Mouse (Mus musculus) bone marrow, adult 2 months (tissue): ENCODE measurements around the gene Pdzd8. TPM values are rescaled to one million over a fixed set of nuclear protein-coding genes. Genes with fewer than 3 reads are reported as not detected.

Source experiments
- H3K27ac ChIP-seq: fragments of 200-500 bp; 2 replicates; pipeline ENCODE4 v1.5.1; 2012; ENCODE audit warnings: low read depth, mild to moderate bottlenecking, control low read depth, inconsistent platforms, low read length; ENCODE audit not compliant: control insufficient read depth, poor library complexity, insufficient read depth
- H3K4me1 ChIP-seq: fragments of 200-500 bp; 2 replicates; pipeline ENCODE4 v1.6.1; 2011; ENCODE audit warnings: low read length; ENCODE audit not compliant: control insufficient read depth, insufficient read depth
- H3K4me3 ChIP-seq: fragments of 200-500 bp; replicated peaks from 2 replicates; pipeline ENCODE3; 2011; ENCODE audit warnings: mild to moderate bottlenecking, low read depth, low read length, control low read depth; ENCODE audit not compliant: control insufficient read depth
- CTCF ChIP-seq: fragments of 200-500 bp; IDR thresholded peaks from 2 replicates; pipeline ENCODE4 v1.5.1; 2011; ENCODE audit warnings: low read length, control low read depth; ENCODE audit not compliant: control insufficient read depth, insufficient read depth
- POLR2A ChIP-seq: fragments of 200-500 bp; IDR thresholded peaks from 2 replicates; pipeline ENCODE4 v1.6.1; 2011; ENCODE audit warnings: low read depth, mild to moderate bottlenecking, control low read depth, low read length, borderline replicate concordance; ENCODE audit not compliant: control insufficient read depth
- WGBS: fragments of 180-500 bp; shearing (Covaris S2); methylation state at CpG from one replicate; pipeline ENCODE4 v1.1.7; 2018; 5-methylcytosine and 5-hydroxymethylcytosine counted together
- polyA plus RNA-seq: library from polyadenylated mRNA; stranded (reverse); fragments of >200 nt; gene quantifications from 2 replicates; pipeline ENCODE4 v1.2.4, GENCODE M21; 2011; ENCODE audit warnings: low replicate concordance; ENCODE audit not compliant: missing spikeins, insufficient read depth, insufficient read length

Gene Pdzd8
- polyA plus RNA-seq, 1 experiment = 13.6 TPM

GRCm38 (mm10) chr19:59336655-59337054 lies 8.9 kb downstream of the Pdzd8 start:
- no peak overlapping the region for H3K27ac ChIP-seq
- H3K4me3 ChIP-seq = no peak overlapping the region
- WGBS = 88% methylated on average over 1 of the region's 1 CpGs
- TF ChIP-seq POLR2A = no peak
- no peak for TF ChIP-seq CTCF
- no peaks in the 10 kb centered on the region; the same call in 1 of the 2 replicates for H3K4me1 ChIP-seq

GRCm38 (mm10) chr19:59330816-59331225 lies 14.8 kb downstream of the Pdzd8 start:
- Histone ChIP-seq H3K27ac (no peak overlapping the region), H3K4me3 (no peak overlapping the region), H3K4me1 (no peaks in the 10 kb centered on the region; the same call in 1 of the 2 replicates)
- no peak for TF ChIP-seq POLR2A
- no peak for TF ChIP-seq CTCF

DNA sequence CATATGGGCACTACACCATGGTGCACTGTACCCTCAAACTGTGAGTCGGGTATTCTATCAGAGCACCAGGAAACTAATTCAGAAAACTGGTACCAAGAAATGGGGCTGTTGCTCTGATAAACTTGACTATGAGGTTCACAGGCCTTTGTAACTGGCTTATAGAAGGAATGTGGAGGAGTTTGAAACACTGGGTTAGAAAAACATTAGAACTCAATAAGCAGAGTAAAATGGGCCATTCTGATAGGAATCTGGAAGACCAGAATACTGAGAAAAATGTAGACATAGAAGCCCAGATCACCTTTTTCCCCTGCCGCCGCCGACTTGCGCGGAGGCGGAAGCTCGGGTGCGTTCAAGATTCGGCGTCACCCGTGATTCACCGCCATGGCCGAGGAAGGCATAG lies 23.6 kb downstream of the Pdzd8 start, which contains the start of gene Rps12-ps3:
Rps12-ps3 (plus strand) TSS at position 301 of the 400 bp plus-strand sequence.
- Histone ChIP-seq H3K27ac (no peak within 1 kb of the TSS), H3K4me1 (no peaks in the 10 kb centered on the region; the same call in none of the 2 replicates), H3K4me3 (no peak within 1 kb of the TSS)
- 94% methylated on average over 14 of the region's 14 CpGs for WGBS
- TF ChIP-seq CTCF (no peak), POLR2A (no peak)

DNA sequence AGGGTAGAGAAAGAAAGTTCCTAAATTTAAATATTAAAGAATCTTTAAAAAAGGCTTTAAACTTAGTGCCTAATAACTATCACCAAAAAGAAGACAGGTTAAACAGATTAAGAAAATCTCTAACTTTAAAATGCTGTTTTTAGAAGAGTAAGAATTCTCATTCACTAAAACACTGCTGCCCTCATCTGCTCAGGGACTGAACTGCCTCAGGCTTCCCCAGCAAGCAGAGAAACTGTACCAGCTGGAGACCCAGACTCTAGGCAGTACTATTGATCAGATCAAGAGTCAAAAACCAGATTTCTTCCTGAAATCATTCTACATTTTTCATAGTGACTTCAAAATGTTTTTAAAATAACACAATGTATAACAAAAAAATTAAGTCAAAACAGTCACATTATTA lies 29.0 kb downstream of the Pdzd8 start:
- Histone ChIP-seq H3K4me1 (no peaks in the 10 kb centered on the region; the same call in 1 of the 2 replicates), H3K27ac (no peak overlapping the region), H3K4me3 (no peak overlapping the region)
- TF ChIP-seq POLR2A (no peak), CTCF (no peak)

DNA sequence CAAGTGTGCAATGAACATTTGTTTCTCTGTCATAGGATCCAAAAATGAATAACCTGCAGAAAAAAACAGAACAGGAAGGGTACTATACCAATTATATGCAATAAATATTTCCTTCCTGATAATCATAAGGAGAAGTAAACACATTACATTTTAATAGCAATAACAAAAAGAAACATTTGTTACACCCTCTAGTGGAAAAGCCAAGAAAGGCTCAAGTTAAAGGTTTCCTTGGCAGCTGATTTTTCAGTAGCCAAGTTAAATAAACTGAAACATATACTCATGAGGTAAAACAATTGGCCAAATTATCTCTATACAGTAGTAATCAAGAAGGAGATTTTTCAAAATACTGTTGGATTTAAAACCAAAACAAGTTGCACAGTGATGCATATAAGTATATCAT lies 30.3 kb downstream of the Pdzd8 start:
- Histone ChIP-seq H3K4me3 (no peak overlapping the region), H3K4me1 (no peaks in the 10 kb centered on the region; the same call in 1 of the 2 replicates), H3K27ac (no peak overlapping the region)
- TF ChIP-seq POLR2A (no peak), CTCF (no peak)

- WGBS = 81% methylated on average over 5 of the region's 5 CpGs
These were observed 53.3 kb downstream of the Pdzd8 start for GRCm38 (mm10) chr19:59292183-59292839.

DNA sequence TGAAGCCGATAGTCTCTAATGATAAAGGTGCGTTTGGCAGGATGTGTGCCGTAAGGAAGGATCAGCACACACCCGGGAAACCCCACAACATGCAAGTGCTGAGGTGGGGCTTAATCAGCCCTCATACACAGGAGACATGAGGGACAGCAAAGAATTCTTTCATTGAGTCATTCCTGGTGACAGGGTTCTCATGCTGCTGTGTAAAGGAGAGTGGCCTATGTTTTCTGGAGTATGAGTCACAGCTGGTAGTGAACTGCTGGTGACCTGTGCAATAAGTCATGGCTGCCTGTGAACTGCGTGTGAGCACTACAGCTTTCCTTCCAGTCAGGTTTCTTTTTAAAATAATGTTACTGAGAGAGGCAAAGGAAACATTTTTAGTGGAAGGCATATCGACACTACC lies 55.8 kb downstream of the Pdzd8 start:
- no peak overlapping the region for H3K4me3 ChIP-seq
- no peaks in the 10 kb centered on the region for H3K4me1 ChIP-seq
- no peak overlapping the region for H3K27ac ChIP-seq
- 81% methylated on average over 6 of the region's 6 CpGs for WGBS
- TF ChIP-seq POLR2A (no peak), CTCF (no peak)

More at GRCm38 (mm10) chr19:59292183-59292839, 53.3 kb downstream of the Pdzd8 start:
- H3K27ac ChIP-seq = no peak overlapping the region
- H3K4me3 ChIP-seq = no peak overlapping the region
- no peaks in the 10 kb centered on the region for H3K4me1 ChIP-seq
- TF ChIP-seq POLR2A (no peak), CTCF (no peak)

DNA sequence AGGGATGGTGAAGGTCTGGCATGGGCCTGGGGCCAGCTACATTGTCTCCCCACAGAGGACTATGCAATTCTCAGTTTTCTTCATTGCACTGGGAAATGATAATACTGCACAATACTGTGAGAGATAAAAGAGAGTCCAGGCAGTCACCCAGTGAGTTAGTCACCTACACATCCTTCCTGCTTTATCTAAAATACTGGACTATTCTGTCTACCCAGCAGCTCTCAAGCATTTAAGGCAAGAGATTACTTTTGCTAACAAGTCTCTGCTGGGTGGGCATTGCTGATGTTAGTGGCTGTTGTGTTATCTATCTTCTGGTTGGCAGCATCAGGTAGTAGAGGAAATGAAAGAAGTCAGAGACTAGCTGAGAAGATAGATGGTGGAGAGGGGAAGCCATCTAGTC lies 56.5 kb downstream of the Pdzd8 start:
- no peak overlapping the region for H3K4me3 ChIP-seq
- H3K4me1 ChIP-seq = no peaks in the 10 kb centered on the region
- TF ChIP-seq CTCF = no peak
- TF ChIP-seq POLR2A = no peak
- no peak overlapping the region for H3K27ac ChIP-seq

GRCm38 (mm10) chr19:59282001-59282400 lies 63.6 kb downstream of the Pdzd8 start:
- TF ChIP-seq CTCF (no peak), POLR2A (no peak)
- no peaks in the 10 kb centered on the region for H3K4me1 ChIP-seq
- 94% methylated on average over 3 of the region's 3 CpGs for WGBS
- no peak overlapping the region for H3K4me3 ChIP-seq
- no peak overlapping the region for H3K27ac ChIP-seq
